Mouse (Mus musculus): Measurements from ENCODE around the gene Mpdz. TPM values are rescaled to one million over a fixed set of nuclear protein-coding genes. Genes with fewer than 3 reads are reported as not detected.

Mpdz gene
- 10 to 100 TPM in 1 of 2 experiments, under 1 TPM in 1; 0.69 to 19.2 TPM for polyA plus RNA-seq (2012; fragmentation: generic; extraction: Trizol)

GRCm38 (mm10) chr4:81442078-81442981 lies at the start of gene Mpdz:
Mpdz (minus strand) TSS chr4:81442815.

